Mouse (Mus musculus): ENCODE data around the gene H3f3b. TPM values are rescaled to one million over a fixed set of nuclear protein-coding genes. Genes with fewer than 3 reads are reported as not detected.
"Not testable (repeated sequence)": the region's sequence is repeated elsewhere in the genome, so short reads cannot be mapped to it uniquely, and the experiment has no call there.

H3f3b gene
- total RNA-seq, 2 experiments from 2014 or later: 510 to 587 TPM

DNA sequence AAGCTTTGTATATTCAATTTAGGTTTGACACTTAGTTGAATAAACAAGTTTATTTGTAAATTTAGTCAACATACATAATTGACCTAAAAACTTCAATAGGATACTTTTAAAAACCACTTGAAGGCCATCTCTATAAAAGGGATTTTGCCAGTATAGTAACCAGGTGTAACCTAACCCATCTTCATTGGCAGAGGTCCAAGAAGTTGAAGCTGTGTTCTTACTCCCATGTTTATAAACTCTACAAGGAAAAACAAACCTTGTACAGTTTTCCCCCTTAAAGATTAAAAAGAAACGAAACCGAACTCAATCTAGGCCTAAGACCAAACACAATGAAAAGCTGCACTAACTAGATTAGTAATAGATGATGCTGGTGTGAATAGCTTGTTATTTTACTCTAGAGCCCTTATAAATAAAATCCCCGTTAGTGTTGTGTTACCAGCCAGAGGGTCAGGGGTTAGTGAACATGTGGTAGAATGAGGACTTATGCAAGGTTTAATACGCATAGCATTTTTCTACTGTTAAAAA lies 5.4 kb downstream of the H3f3b start:
- intact Hi-C loops (cut with DNase I): no loop called here
- no peak for DNase-seq

DNA sequence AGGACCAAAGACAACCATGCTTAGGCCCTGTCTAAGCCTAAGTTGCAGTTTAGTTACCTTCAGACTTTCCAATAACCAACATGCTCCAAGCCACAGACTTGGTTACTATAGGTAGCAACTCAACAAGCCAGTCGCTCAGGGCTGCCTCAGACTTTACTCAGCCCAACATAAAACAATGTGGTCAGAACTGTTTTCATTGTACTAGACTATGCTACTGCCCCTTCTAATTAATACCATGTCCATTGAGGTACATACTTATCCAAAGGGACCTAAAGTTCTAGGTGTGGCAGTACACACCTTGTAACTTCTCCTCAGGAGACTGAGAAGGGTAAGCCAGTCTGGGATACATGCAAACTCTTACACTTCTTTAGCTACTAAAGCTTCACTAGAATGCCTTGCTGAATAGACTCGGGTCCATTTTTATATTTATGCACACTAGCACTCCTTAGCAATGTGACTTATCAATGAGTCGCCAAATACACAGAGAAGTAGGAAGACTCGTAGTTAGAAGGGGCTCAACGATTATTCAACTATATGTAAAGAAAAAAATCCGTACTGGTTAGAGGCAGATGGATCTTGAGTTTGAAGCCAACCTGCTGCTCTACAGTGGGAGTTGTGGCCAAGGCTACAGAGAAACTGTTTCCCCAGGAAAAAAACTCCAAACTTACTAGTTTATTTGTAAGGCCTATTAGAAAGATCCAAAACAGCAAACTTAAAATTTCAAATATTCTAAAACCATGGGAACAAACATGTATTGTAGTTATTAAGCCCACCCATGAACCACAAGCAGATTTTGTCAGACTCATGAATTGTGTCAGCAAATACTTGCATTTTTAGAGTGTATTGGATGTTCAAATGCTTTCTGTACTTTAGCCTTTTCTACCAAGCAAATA lies 6.2 kb downstream of the H3f3b start:
- intact Hi-C loops (cut with DNase I): no loop called here
- DNase-seq: no peak

DNA sequence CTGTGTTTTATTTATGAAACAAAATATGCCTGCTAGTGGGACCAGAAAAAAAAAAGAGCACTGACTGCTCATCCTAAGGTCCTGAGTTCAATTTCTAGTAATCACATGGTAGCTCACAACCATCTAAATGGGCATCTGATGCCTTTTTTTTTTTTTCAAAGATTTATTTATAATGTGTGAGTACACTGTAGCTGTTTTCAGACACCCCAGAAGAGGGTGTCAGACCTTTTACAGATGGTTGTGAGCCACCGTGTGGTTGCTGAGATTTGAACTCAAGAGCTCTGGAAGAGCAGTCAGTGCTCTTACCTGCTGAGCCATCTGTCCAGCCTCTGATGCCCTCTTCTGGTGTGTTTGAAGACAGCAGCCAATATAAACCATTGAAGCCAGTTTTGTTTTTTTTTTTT lies 7.2 kb downstream of the H3f3b start:
- intact Hi-C loops (cut with DNase I): no loop called here
- no peak for DNase-seq

- intact Hi-C loops (cut with DNase I): no loop called here
- no peak for DNase-seq
Observed at GRCm38 (mm10) chr11:116019976-116020411, 7.8 kb downstream of the H3f3b start.

GRCm38 (mm10) chr11:116019360-116019791 lies 8.4 kb downstream of the H3f3b start:
- intact Hi-C loops (cut with DNase I): no loop called here
- no peak for DNase-seq

DNA sequence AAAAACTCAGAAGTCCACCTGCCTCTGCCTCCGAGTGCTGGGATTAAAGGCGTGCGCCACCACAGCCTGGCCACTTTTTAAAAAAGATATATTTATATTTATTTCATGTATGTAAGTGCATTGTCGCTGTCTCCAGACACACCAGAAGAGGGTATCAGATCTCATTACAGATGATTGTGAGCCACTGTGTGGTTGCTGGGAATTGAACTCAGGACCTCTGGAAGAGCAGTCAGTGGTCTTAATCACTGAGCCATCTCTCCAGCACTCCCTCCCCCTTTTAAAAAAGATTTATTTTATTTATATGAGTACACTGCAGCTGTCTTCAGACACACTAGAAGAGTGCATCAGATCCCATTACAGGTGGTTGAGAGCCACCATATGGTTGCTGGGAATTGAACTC lies 8.9 kb downstream of the H3f3b start:
- intact Hi-C loops (cut with DNase I); DNase-seq: not testable (repeated sequence)

DNA sequence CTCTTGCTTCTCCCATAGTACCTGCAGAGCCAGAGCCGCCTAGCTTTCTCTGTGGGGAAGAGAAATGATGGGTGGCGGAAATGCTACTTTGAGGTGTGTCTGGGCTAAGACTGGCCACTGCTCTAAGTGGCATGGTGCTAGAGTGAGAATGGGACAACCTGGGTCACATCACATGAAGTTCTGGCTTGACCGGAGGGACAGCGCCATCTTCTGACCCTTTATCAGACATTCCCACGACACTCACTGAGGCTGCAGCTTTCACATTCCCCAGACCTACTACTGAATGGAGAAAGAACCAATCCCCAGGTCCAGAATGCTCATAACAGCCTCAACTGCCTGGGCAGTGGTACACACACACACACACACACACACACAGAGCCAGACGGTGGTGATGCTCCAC lies 9.7 kb downstream of the H3f3b start:
- peak; percentile 49 for DNase-seq

DNA sequence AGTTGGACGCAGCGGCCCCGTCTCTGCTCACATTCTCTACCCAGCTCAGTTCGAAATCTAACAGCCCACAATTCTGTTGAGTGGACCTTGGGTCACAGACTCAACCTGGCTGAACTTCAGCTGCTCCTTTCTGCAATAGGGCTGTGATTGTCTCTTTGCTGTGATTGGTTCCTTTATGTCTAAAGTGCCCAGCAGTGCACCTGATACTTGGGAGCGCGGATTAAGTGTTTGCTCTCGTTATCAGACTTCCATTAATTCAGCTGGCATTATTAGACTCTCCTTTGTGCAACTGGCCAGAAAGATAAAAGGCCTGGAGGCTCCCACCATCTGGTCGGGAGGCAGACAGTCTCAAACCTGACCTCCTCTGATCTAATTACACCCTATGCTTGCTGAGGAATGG lies 12.9 kb downstream of the H3f3b start:
- intact Hi-C loops (cut with DNase I): no loop called here
- no peak for DNase-seq

More for the DNA sequence above, 9.7 kb downstream of the H3f3b start:
- intact Hi-C loops (cut with DNase I): no loop called here

GRCm38 (mm10) chr11:116012262-116012947 lies 15.4 kb downstream of the H3f3b start, which contains the start of gene Galk1:
Gene Galk1 (minus strand): TSS chr11:116012719.
- peak; percentile 87 for DNase-seq
- intact Hi-C loops (cut with DNase I): no loop called here

DNA sequence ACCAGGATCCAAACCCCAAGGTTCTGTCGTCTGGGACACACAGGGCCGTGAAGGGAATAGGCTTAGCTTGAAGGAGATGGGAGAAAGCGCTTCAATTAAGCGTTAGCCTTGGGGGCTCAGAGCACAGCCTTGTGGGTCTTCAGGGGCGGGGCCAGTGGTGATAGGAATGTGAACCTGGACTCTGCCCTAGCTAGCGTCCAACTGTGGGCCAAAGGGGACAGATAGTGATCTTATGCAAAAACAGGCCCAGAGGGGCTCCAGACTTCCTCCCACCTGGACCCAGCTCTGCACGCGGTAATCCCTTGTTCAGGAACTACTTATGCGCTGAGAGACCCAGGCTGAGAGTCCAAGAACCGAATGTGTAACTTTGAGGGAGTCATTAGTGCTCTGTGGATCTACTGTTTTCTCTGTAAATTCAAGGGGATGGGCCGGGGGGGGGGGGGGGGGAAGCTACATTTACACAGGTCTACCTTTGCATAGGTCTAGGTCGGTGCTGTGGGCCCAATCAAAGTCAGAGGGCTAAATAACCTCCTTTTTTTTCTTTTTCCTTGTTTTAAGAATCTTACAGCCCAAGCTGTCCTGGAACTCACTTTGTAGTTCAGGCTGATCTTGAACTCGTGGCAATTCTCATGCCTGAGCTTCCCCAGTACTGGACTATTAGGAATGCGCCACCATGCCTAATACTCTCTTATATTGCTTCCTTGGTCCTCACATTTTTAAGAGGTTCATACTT lies 16.1 kb downstream of the H3f3b start:
- DNase-seq: no peak
- intact Hi-C loops (cut with DNase I): no loop called here

- no peak for DNase-seq
- intact Hi-C loops (cut with DNase I): no loop called here
Observed at GRCm38 (mm10) chr11:116010948-116011347, 16.8 kb downstream of the H3f3b start.

GRCm38 (mm10) chr11:116010146-116010545 lies 17.6 kb downstream of the H3f3b start:
- DNase-seq: no peak
- intact Hi-C loops (cut with DNase I): no loop called here

DNA sequence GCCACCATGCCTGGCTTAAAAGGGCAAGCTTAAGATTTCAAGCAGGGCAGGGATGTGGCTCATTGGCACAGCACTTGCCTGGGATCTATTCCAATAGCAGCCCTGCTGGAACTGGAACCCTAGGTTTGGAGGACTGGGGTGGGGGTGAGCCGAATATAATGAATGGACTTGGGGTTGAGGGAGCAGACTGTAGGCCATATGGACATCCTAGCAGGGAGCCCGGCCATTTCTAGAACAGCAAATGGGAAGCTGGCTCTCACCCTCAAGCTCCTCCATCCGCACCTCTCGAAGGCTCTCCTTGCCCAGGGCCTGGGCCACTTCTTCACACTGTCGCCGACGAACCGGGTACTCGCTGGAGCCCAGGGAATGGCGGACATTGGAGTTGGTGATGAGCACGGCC lies 18.1 kb downstream of the H3f3b start:
- intact Hi-C loops (cut with DNase I): no loop called here
- peak; percentile 86 for DNase-seq

- peak; percentile 62 for DNase-seq
- intact Hi-C loops (cut with DNase I): no loop called here
Observed at GRCm38 (mm10) chr11:116008832-116009375, 18.9 kb downstream of the H3f3b start.

DNA sequence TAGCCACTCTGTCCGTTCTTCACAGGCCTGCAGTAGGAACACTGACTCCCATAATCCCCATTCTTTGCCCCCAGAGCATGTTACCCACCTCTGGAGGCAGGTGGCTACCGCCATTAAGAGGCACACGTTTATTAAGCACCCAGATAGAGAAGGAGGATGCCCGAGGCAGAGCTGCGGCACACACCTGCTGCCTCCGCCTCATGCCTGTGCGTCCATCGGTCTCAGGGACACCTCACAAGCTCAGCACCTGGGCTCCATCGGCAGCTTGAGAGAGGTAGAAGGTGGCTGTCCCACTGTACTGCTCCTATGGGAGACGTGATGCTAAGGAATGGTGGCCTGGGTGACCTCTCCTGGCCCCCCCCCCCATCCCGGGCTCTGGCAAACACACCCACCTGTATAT lies 19.4 kb downstream of the H3f3b start:
- intact Hi-C loops (cut with DNase I): no loop called here
- DNase-seq: no peak

DNA sequence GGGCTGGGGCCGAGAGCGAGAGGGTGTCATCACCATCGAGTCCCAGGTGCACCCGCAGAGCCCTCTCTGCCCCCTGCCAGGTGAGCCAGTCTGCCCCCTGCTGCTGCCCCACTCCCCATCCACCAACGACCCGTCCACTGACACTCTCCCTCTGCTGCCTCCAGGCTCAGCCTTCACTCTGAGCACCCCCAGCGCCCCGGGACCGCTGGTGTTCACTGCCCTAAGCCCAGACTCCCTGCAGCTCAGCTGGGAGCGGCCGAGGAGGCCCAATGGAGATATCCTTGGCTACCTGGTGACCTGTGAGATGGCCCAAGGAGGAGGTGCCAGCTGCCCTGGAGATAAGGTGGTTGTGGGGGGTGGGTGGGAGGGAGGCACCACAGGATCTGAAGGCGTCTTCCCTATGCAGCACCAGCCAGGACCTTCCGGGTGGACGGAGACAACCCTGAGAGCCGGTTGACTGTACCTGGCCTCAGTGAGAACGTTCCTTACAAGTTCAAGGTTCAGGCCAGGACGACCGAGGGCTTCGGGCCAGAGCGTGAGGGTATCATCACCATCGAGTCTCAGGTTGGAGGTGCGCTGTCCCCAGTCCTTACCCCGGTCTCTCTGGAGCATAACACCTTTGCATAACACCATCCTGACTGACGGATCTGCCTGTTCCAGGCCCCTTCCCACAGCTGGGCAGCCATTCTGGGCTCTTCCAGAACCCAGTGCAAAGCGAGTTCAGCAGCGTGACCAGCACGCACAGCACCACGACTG lies 20.5 kb downstream of the H3f3b start:
- DNase-seq: no peak
- intact Hi-C loops (cut with DNase I): no loop called here

- intact Hi-C loops (cut with DNase I): no loop called here
- no peak for DNase-seq
Observed at GRCm38 (mm10) chr11:116005701-116006419, 21.9 kb downstream of the H3f3b start.

- intact Hi-C loops (cut with DNase I): loop anchor here (5.0 kb wide), 1 partner anchor 68 kb away; no protein-coding TSS in a partner anchor
- peak; percentile 72 for DNase-seq
Observed at GRCm38 (mm10) chr11:116004840-116005700, 22.7 kb downstream of the H3f3b start.

Data from left cerebral cortex, postnatal 4 days (tissue).